Mouse (Mus musculus) erythroblast, embryonic 14.5 days (primary cell): ENCODE data around the gene Tm4sf4.

Experiments
- GATA1 ChIP-seq: IDR thresholded peaks from 2 replicates; pipeline ENCODE4 v1.6.1; 2012; ENCODE audit warnings: low read length, inconsistent platforms, mixed read lengths
- TAL1 ChIP-seq: IDR thresholded peaks from 3 replicates; pipeline ENCODE4 v1.6.1; 2012; ENCODE audit warnings: low read length, inconsistent platforms, mixed read lengths

DNA sequence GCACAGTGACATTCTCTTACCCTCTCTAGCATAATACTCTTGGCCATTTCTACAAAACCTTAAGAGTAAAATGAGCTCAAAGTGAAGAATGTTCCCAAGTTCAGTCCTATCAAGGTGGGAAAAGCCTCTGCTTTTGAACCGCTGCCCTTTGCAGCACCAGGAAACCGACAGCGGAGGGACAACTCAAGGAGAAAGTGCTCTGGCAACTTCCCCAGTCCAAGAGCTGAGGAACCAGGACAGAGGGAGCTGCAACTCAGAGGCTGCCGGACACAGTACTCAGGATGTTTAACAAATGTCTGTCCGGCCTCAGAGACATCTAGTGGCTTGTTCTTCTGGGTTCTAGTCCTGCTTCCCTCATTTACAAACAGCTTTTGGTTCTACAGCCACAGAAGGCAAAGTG, 56.9 kb downstream of the Tm4sf4 start:
- TF ChIP-seq GATA1 (no peak), TAL1 (no peak)
